In the genomic region with DNA sequence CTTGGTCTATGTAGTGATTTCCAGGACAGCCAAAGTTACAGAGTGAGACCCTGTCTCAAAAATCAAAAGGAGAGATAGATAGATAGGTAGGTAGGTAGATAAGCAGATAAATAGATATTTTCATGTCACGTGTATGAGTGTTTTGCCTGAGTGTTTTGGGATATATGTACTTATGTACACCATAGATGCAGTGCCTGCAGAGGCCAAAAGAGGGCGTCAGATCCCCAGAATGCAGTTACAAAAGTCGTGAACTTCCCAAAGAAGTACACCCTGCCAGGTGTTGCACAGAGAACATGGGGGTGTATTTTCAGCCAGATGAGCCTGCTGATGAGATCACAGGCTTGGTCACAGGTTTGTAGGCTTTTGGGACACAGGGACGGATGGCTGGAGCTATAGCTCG, we compare ENCODE assay signal across 15 mouse cellular contexts. TPM values are rescaled to one million over a fixed set of nuclear protein-coding genes. Genes with fewer than 3 reads are reported as not detected.
DNase-seq lines count a peak whose midpoint lies in the region; ATAC-seq and TF ChIP-seq lines count a peak whose summit lies in the region.
"Had no signal": no experiment of that assay in that cellular context is flagged by ENCODE, and none has a peak within 500 bp of the region (broad histone marks: within the 10 kb centered on the region; RNA-seq: fewer than 3 reads in every experiment).

No protein-coding gene starts in this region.

- 49% methylated on average over 5 of the region's 5 CpGs for WGBS in embryonic facial prominence, embryonic 10.5 days

- no peak for DNase-seq in layer of hippocampus, adult 2 months (ENCODE audit: low spot score in 2 of 2)
- DNase-seq in layer of hippocampus, adult 18-20 months (ENCODE audit: low spot score in 2 of 2) = no peak
- DNase-seq in A20 (ENCODE audit: low read depth, low spot score) (peak; percentile 57), ES-E14 (ENCODE audit: low read depth, low spot score) (peak; percentile 56)
- no peak for DNase-seq in urinary bladder, adult 18-20 months (ENCODE audit: low spot score in 2 of 2)
- DNase-seq in embryonic facial prominence, embryonic 10.5 days (ENCODE audit: low spot score) = no peak
- DNase-seq in right cerebral cortex, postnatal 36 days (ENCODE audit: low spot score in 2 of 2) = no peak
- DNase-seq: adrenal gland, postnatal 25 days; cerebellum, adult 11-12 months; gastrocnemius, postnatal 25 days; kidney, postnatal 4 days; right cerebral cortex, postnatal 25 days had no signal

- peaks cover 2 to 4% of the 10 kb centered on the region in 2 experiments; a peak in 2 of 4 replicates for H3K4me1 ChIP-seq in ES-E14 (ENCODE audit: control insufficient read depth in 2 of 2, insufficient read depth in 2 of 2, low read length in 2 of 2, poor library complexity in 1 of 2)
- peaks cover 4% of the 10 kb centered on the region; the same call in 1 of the 2 replicates for H3K4me1 ChIP-seq in embryonic facial prominence, embryonic 10.5 days
- H3K4me1 ChIP-seq: embryonic facial prominence, embryonic 12.5 days; midbrain, embryonic 13.5 days had no signal

- H3K27me3 ChIP-seq in embryonic facial prominence, embryonic 10.5 days (replicated peaks; ENCODE audit: low read depth, poor library complexity, severe bottlenecking) = peaks cover 5% of the 10 kb centered on the region
- H3K27me3 ChIP-seq: embryonic facial prominence, embryonic 12.5 days; midbrain, embryonic 13.5 days had no signal

- ATAC-seq in megakaryocyte, adult 5-6 weeks (ENCODE audit: poor library complexity, severe bottlenecking) = peak; percentile 43; the same call in 1 of the 2 replicates
- ATAC-seq: midbrain, embryonic 13.5 days had no signal

- no peak overlapping the region for H3K27ac ChIP-seq in layer of hippocampus, adult 2 months
- no peak overlapping the region for H3K27ac ChIP-seq in ES-E14 (ENCODE audit: insufficient read depth, low read depth, low read length, poor library complexity, severe bottlenecking)
- H3K27ac ChIP-seq in embryonic facial prominence, embryonic 10.5 days (replicated peaks) = no peak overlapping the region
- H3K27ac ChIP-seq: embryonic facial prominence, embryonic 12.5 days; midbrain, embryonic 13.5 days had no signal

- in situ Hi-C loops in ES-E14 (cut with MboI; ENCODE audit: low sequenced_read_pairs in 2 of 2, unreplicated experiment in 2 of 2) = no loop called here

- H3K4me3 ChIP-seq in layer of hippocampus, adult 2 months = no peak overlapping the region
- H3K4me3 ChIP-seq in ES-E14 (ENCODE audit: insufficient read depth in 1 of 2, low read depth in 1 of 2, low read length in 2 of 2, poor library complexity in 1 of 2, severe bottlenecking in 1 of 2) = no peak overlapping the region
- H3K4me3 ChIP-seq in embryonic facial prominence, embryonic 10.5 days = no peak overlapping the region
- H3K4me3 ChIP-seq: embryonic facial prominence, embryonic 12.5 days; midbrain, embryonic 13.5 days had no signal

- no peaks in the 10 kb centered on the region for H3K36me3 ChIP-seq in ES-E14 (ENCODE audit: control insufficient read depth, insufficient read depth, low read length, poor library complexity, severe bottlenecking)
- H3K36me3 ChIP-seq in embryonic facial prominence, embryonic 10.5 days (replicated peaks) = no peaks in the 10 kb centered on the region
- H3K36me3 ChIP-seq: embryonic facial prominence, embryonic 12.5 days; midbrain, embryonic 13.5 days had no signal

- no peak overlapping the region for H3K9ac ChIP-seq in ES-E14 (ENCODE audit: insufficient read depth, low read depth, low read length, poor library complexity, severe bottlenecking)
- H3K9ac ChIP-seq: embryonic facial prominence, embryonic 12.5 days; midbrain, embryonic 13.5 days had no signal

- H3K9me3 ChIP-seq in ES-E14 (ENCODE audit: control insufficient read depth, insufficient read depth, low read depth, low read length) = no peaks in the 10 kb centered on the region
- no peaks in the 10 kb centered on the region for H3K9me3 ChIP-seq in embryonic facial prominence, embryonic 10.5 days
- H3K9me3 ChIP-seq: embryonic facial prominence, embryonic 12.5 days; midbrain, embryonic 13.5 days had no signal

- TF ChIP-seq CTCF in layer of hippocampus, adult 2 months (conservative IDR thresholded peaks at IDR 0.05) = peak; percentile 56

TF ChIP-seq in ES-E14, 5 proteins besides CTCF, POLR2A, EP300 and RAD21:
- TF ChIP-seq MAFK (IDR thresholded peaks at IDR 0.05; ENCODE audit: insufficient read depth, low read depth, low read length) = no peak

RNA-seq across cellular contexts. Expression of a gene that starts 49.4 kb away (rescaled TPM):
- 100 to 1,000 TPM; 560 to 619 TPM for total RNA-seq in layer of hippocampus, adult 2 months (2021)
- total RNA-seq in layer of hippocampus, adult 18-20 months (2021) = 100 to 1,000 TPM; 549 to 589 TPM
- 0.74 and 3.0 TPM in 2 replicates for total RNA-seq in ES-E14 (2012; rRNA removed)
- 19.5 and 23.5 TPM in 2 replicates for total RNA-seq in megakaryocyte, adult 5-6 weeks (2015)
- total RNA-seq in megakaryocyte, adult 5-6 weeks (2017) = 11.6 and 17.0 TPM in 2 replicates
- polyA plus RNA-seq in embryonic facial prominence, embryonic 10.5 days (2016; fragmentation: Nextera tagmentation; extraction: Ambion mirVana) = 30.2 and 32.2 TPM in 2 replicates

RNA-seq across cellular contexts. Expression of a gene that starts 52.9 kb away (rescaled TPM):
- 100 to 1,000 TPM; 207 to 223 TPM for total RNA-seq in layer of hippocampus, adult 2 months (2021)
- total RNA-seq in layer of hippocampus, adult 18-20 months (2021) = 100 to 1,000 TPM; 173 to 179 TPM
- total RNA-seq in ES-E14 (2012; rRNA removed) = 0.85 and 1.7 TPM in 2 replicates
- total RNA-seq in megakaryocyte, adult 5-6 weeks (2015) = 1.7 and 2.9 TPM in 2 replicates
- total RNA-seq in megakaryocyte, adult 5-6 weeks (2017) = 0.61 and 3.2 TPM in 2 replicates
- polyA plus RNA-seq in embryonic facial prominence, embryonic 10.5 days (2016; fragmentation: Nextera tagmentation; extraction: Ambion mirVana) = 3.2 and 3.6 TPM in 2 replicates

RNA-seq across cellular contexts. Expression of a gene that starts 56.9 kb away (rescaled TPM):
- 1 to 10 TPM; 1.0 to 1.4 TPM for total RNA-seq in layer of hippocampus, adult 2 months (2021)
- total RNA-seq in layer of hippocampus, adult 18-20 months (2021) = under 1 TPM in 1 of 2 experiments, not detected in 1; 0.97 TPM
- 0.11 TPM in 1 of 2 replicates, not detected in the other for total RNA-seq in ES-E14 (2012; rRNA removed)
- total RNA-seq in megakaryocyte, adult 5-6 weeks (2015) = 0.38 and 0.55 TPM in 2 replicates
- total RNA-seq in megakaryocyte, adult 5-6 weeks (2017) = 0.70 TPM in 1 of 2 replicates, not detected in the other
- 2.6 and 3.5 TPM in 2 replicates for polyA plus RNA-seq in embryonic facial prominence, embryonic 10.5 days (2016; fragmentation: Nextera tagmentation; extraction: Ambion mirVana)
- total RNA-seq: adrenal gland, postnatal 25 days had no signal

Comparison
In these comparisons a context has a peak if more than half of its experiments do, and no peak if none do; other contexts are left out.
1. DNase-seq: peak in A20 (single experiment) and ES-E14 (single experiment); none in layer of hippocampus, adult 2 months (0 of 2), layer of hippocampus, adult 18-20 months (0 of 2), urinary bladder, adult 18-20 months (0 of 2), embryonic facial prominence, embryonic 10.5 days (single experiment) and right cerebral cortex, postnatal 36 days (0 of 2).
2. RNA of a gene that starts 49.4 kb away (total RNA-seq): 560 to 619 TPM in layer of hippocampus, adult 2 months and 549 to 589 TPM in layer of hippocampus, adult 18-20 months; 11.6 to 23.5 TPM in megakaryocyte, adult 5-6 weeks and 0.74 to 3.0 TPM in ES-E14; every median in the first group is over 10 times any median in the second.
3. RNA of a gene that starts 52.9 kb away (total RNA-seq): 207 to 223 TPM in layer of hippocampus, adult 2 months and 173 to 179 TPM in layer of hippocampus, adult 18-20 months; 0.61 to 3.2 TPM in megakaryocyte, adult 5-6 weeks and 0.85 to 1.7 TPM in ES-E14; every median in the first group is over 10 times any median in the second.